In the genomic region with DNA sequence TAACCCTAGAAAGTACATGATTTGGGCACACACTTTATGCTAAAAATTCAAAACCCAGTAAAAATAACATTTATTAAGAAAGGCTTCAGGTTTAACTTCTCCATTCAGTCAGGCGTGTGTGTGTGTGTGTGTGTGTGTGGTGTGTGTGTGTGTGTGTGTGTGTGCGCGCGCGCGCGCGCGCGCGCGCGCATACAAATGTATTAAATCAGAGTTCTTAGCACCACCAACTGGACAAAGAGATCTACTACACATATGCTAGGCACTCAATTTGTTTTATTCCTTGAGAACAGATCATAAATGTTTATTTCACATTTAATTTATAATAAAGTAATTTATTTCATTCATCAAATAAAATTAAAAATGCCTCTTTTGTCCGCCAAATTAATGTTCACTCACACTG, we compare ENCODE assay signal across 8 mouse cellular contexts. TPM values are rescaled to one million over a fixed set of nuclear protein-coding genes. Genes with fewer than 3 reads are reported as not detected.
DNase-seq lines count a peak whose midpoint lies in the region; TF ChIP-seq lines count a peak whose summit lies in the region.
"Had no signal": no experiment of that assay in that cellular context is flagged by ENCODE, and none has a peak within 500 bp of the region (broad histone marks: within the 10 kb centered on the region; RNA-seq: fewer than 3 reads in every experiment).

No protein-coding gene starts in this region.

- H3K27ac ChIP-seq in bone marrow macrophage, adult 2 months (ENCODE audit: insufficient read depth, low read depth, low read length) = no peak overlapping the region
- no peak overlapping the region for H3K27ac ChIP-seq in small intestine, adult 2 months (ENCODE audit: insufficient read depth, low read depth, low read length)
- H3K27ac ChIP-seq: macrophage had no signal

- peak; percentile 67 for TF ChIP-seq CTCF in bone marrow macrophage, adult 2 months (IDR thresholded peaks at IDR 0.05; ENCODE audit: low read depth, low read length)
- 0 out of 2 replicates have a peak, but pooled peaks have one; percentile 29 for TF ChIP-seq CTCF in small intestine, adult 2 months (IDR thresholded peaks at IDR 0.05; ENCODE audit: extremely low read depth, insufficient read length, insufficient replicate concordance, low read depth, low read length)

- 81% methylated on average over 14 of the region's 14 CpGs for WGBS in small intestine, adult 2 months

- H3K4me3 ChIP-seq in bone marrow macrophage, adult 2 months (ENCODE audit: insufficient read depth, low read length) = no peak overlapping the region
- H3K4me3 ChIP-seq in small intestine, adult 2 months (ENCODE audit: low read depth, low read length) = no peak overlapping the region

- no peaks in the 10 kb centered on the region for H3K27me3 ChIP-seq in small intestine, adult 2 months (ENCODE audit: control insufficient read depth, insufficient read depth, low read length)

- no peaks in the 10 kb centered on the region for H3K36me3 ChIP-seq in small intestine, adult 2 months (ENCODE audit: control insufficient read depth, insufficient read depth, low read length)

- H3K4me1 ChIP-seq in bone marrow macrophage, adult 2 months (ENCODE audit: control insufficient read depth, insufficient read depth, low read length) = no peaks in the 10 kb centered on the region
- H3K4me1 ChIP-seq in small intestine, adult 2 months (ENCODE audit: control insufficient read depth, insufficient read depth, insufficient read length, low read length) = peaks cover 3% of the 10 kb centered on the region; the same call in 1 of the 2 replicates

- DNase-seq in kidney, adult 9 months = peak; percentile 19
- DNase-seq in kidney, adult 8-10 months = no peak
- DNase-seq in right cerebral cortex, postnatal 14 days = peak; percentile 16
- no peak for DNase-seq in right cerebral cortex, postnatal 25 days
- no peak for DNase-seq in heart, postnatal 4 days

- no peak for TF ChIP-seq POLR2A in bone marrow macrophage, adult 2 months (IDR thresholded peaks at IDR 0.05; ENCODE audit: borderline replicate concordance, low read depth, low read length)
- no peak for TF ChIP-seq POLR2A in small intestine, adult 2 months (IDR thresholded peaks at IDR 0.05; ENCODE audit: low read depth, low read length)

RNA-seq across cellular contexts. Expression of a gene that starts 45.5 kb away (rescaled TPM):
- 3.5 and 4.5 TPM in 2 replicates for polyA plus RNA-seq in bone marrow macrophage, adult 2 months (2012; ENCODE audit: insufficient read depth, insufficient read length, missing spikeins)
- polyA plus RNA-seq in small intestine, adult 2 months (2012; rRNA removed) = 0.17 and 0.20 TPM in 2 replicates
- 1 to 10 TPM; 3.5 to 4.2 TPM for total RNA-seq in heart, postnatal 4 days (2021)

RNA-seq across cellular contexts. Expression of a gene that starts 45.6 kb away (rescaled TPM):
- polyA plus RNA-seq in bone marrow macrophage, adult 2 months (2012; ENCODE audit: insufficient read depth, insufficient read length, missing spikeins) = 11.7 and 15.3 TPM in 2 replicates
- 3.2 and 5.4 TPM in 2 replicates for polyA plus RNA-seq in small intestine, adult 2 months (2012; rRNA removed)
- 10 to 100 TPM; 16.7 to 18.1 TPM for total RNA-seq in heart, postnatal 4 days (2021)

Comparison
In these comparisons a context has a peak if more than half of its experiments do, and no peak if none do; other contexts are left out.
1. DNase-seq: peak in kidney, adult 9 months (single experiment) and right cerebral cortex, postnatal 14 days (single experiment); none in kidney, adult 8-10 months (0 of 2), right cerebral cortex, postnatal 25 days (single experiment) and heart, postnatal 4 days (single experiment).